Mouse (Mus musculus): ENCODE results near the gene Ugt1a8. TPM values are rescaled to one million over a fixed set of nuclear protein-coding genes. Genes with fewer than 3 reads are reported as not detected.

Gene Ugt1a8
- total RNA-seq (2023) = not detected

DNA sequence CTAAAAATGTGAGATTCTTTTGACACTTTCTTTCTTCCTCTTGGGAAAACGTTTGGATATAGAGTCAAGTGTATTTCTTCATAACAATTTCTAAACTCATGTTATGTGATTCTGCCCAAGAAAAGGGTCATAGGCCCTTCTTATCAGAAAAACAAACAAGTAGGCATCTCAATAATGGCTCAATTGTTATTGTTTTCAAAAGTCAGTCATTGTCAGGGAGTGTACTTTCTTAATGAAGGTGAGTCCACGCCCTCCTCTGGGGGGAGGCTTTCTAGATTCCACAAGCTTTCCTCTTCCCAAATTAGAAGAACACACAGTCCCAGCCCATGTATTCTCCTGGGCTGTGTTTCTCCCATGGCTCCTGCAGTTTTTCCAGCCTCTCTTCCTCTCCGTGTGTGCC, at the start of gene Ugt1a8:
Gene Ugt1a8 (plus strand): TSS at position 301 of the 400 bp plus-strand sequence.

DNA sequence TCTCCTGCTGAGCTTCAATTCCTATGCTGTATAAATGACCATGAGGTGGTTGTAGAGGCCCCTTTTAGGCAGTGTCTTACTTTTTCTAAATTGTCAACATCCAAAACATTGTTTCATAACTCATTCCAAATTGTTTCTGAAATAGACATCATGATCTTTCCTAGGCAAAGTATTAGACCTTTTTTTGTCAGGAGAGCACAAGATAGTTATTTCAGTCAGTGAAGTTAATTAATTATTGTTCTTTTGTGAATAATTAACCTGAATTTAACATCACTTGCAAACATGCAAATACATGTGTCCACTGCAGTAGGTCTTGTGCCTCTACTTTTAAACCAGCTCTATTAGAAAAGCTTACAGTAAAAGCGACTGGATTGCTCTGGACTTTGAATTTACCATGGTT, 32.5 kb upstream of the Ugt1a8 start, which contains the start of gene Ugt1a10:
Gene Ugt1a10 (plus strand): TSS at position 301 of the 400 bp plus-strand sequence.

DNA sequence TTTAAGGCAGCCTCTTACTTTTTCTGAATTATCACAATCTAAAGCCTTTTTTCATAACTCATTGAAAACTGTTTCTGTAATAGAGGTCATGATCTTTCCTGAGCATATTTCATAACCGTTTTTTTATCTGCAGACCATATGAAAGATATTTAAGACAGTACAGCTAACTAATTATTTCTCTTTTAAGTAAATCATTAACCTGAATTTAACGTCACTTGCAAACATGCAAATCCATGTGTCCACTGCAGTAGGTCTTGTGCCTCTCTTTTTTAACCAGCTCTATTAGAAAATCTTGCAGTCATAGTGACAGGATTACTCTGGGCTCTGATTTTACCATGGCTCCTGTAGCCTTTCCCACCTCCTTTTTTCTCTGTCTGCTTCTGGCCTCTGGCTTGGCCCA, 17.1 kb upstream of the Ugt1a8 start, which contains the start of gene Ugt1a9:
Gene Ugt1a9 (plus strand): TSS at position 306 of the 400 bp plus-strand sequence.

DNA sequence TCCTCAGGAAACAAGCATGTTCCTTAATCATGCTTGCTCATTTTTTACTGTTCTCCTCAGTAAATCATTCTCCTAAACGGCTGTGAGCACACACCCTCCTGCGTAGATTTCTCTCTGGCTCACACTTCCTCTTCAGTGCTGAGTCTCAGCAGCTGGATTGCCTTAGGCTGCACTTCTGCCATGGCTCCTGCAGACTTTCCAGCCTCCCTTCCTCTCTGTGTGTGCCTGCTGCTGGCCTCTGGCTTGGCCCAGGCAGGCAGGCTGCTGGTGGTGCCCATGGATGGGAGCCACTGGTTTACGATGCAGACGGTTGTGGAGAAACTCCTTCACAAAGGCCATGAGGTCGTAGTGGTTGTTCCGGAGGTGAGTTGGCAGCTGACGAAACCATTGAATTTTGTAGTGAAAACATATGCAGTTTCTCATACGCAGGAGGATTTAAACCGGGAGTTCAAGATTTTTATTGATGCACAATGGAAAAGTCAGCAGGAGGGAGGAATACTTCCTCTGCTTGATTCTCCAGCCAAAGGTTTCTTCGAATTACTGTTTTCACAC, 7.4 kb downstream of the Ugt1a8 start, which contains the start of gene Ugt1a7c:
Gene Ugt1a7c (plus strand): TSS at position 122 of the 552 bp plus-strand sequence.

DNA sequence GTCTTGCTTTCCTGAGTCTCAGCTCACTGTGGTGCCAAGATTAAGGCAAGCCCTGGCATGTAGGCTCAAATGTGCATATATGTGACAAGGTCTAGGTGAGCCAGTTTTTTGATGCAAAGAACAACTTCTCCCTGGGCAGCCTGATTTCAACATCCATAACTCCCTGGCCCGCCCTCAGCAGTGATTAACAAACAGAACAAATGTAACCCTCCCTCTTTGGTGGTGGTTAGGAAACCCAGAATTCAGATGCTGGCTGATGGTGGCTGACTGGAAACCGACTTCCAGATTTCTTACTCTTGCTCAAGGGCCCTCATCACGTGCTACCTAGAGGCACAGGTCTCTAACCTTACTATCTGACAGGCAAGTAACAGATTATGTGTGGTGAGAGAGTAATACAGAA, 15.4 kb downstream of the Ugt1a8 start, which contains the start of gene Ugt1a6b:
Gene Ugt1a6b (plus strand): TSS at position 234 of the 400 bp plus-strand sequence.

DNA sequence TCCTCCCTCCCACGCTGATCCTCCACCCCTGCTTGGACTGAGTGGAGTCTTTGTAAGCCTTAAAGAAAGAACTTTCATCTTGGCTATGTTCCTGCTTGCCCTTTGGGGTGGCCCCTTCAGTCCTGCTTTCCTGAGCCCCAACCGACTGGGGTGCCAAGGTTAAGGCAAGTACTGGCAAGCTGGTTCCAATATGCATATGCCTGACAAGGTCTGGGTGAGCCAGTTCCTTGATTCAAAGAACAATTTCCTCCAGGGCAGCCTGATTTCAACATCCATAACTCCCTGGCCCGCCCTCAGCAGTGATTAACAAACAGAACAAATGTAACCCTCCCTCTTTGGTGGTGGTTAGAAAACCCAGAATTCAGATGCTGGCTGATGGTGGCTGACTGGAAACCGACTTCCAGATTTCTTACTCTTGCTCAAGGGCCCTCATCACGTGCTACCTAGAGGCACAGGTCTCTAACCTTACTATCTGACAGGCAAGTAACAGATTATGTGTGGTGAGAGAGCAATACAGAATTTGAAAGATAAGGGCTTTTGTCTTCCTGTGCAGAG, 46.9 kb downstream of the Ugt1a8 start, which contains the start of gene Ugt1a6a:
Gene Ugt1a6a (plus strand): TSS at position 353 of the 555 bp plus-strand sequence.

DNA sequence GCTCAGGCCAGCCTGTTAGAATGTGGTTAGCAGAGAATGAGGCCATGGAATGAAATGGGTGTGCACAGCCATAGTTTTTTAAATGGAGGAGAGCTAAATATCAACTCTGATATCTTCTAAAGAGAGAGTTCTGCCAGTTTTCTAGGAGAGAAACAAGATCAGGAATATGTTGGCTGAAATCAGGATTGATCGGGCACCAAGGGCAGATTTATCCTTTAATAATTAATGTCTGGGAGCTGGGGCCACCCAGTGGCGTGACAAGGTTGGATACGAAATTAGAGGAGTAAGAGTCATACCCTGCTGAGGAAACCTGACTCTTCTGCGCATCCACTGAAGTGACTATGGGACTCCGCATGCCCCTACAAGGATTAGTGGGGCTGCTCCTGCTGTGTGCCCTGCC, 78.1 kb downstream of the Ugt1a8 start, which contains the start of gene Ugt1a5:
Gene Ugt1a5 (plus strand): TSS at position 302 of the 400 bp plus-strand sequence.

GRCm38 (mm10) chr1:88200456-88200855, 112.8 kb downstream of the Ugt1a8 start, which contains the start of gene Ugt1a2:
Gene Ugt1a2, plus strand, starts transcription at chr1:88200601.

DNA sequence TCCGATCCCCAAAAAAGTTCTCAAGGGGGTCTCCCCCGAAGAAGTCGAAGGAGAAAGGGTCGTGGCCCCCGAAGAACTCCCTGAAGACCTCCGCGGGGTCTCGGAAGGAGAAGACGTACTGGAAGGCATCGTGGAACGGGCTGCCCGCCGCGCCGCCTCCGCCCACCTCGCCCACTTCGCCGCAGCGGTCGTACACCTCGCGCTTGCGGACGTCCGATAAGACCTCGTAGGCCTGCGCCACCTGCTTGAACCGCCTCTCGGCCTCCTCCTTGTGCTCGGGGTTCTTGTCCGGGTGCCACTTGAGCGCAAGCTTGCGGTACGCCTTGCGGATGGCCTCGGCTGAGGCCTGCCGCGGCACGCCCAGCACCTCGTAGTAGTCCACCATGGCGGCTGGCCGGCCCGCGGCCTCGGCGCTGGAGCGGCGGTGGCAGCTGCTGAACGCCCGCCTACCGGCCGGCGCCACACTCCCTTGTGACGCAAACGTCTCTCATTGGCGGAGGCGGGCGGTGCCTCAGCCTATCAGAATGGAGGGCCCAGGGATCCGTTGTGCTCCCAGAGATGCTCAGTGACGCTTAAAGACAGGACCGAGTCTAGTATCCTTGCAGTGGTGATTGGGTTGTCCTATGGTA, 117.8 kb downstream of the Ugt1a8 start, which contains the start of gene Dnajb3:
Gene Dnajb3 (minus strand): TSS at position 489 of the 629 bp plus-strand sequence.

DNA sequence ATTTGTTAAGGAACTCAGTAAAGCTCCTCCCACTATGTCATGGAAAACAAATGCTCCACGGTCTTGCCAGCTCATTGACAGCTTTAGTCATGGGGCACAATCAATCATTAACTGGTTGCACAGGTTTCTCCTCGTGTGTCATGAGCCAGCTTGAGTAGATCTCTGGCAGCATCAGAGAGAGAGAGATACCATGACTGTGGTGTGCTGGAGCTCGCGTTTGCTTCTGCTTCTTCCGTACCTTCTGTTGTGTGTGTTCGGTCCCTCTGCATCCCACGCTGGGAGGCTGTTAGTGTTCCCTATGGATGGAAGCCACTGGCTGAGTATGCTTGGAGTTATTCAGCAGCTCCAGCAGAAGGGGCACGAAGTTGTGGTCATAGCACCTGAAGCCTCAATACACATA, 124.2 kb downstream of the Ugt1a8 start, which contains the start of gene Ugt1a1:
Gene Ugt1a1 (plus strand): TSS at position 148 of the 400 bp plus-strand sequence.

DNA sequence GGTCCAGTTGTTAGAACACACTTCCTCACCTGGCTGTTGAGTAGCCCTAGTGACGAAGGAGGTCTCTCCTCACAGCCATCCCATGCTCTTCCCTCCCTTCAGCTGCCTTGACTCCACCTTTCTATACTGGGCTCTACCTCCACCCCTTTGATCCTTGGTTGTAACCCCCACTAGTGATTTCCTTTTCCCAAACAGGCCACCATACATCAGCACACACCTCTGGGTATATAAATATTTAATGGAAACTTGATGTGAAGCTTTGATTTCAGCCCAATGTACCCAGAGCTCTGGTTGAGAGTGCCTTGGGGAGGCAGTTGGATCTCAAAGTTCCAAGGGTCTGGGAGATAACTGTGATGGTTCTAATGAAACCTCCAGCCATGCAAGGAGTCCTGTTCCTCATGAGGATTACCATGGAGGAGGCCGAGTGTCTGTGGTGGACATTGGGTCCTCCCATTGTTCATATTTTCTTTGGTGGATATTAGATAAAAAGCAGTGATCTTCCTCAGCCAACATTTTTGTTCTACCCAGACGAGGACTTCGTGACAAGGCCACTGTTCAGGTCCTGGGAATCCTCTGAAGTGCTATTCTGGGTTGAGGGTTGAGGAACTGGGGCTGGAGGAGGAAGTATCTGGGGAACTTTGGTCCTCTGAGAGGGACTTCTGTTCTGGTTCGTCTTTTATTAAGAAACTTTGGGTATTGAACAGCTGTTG, 139.2 kb downstream of the Ugt1a8 start, which contains the start of gene Mroh2a:
Gene Mroh2a (plus strand): TSS at position 317 of the 710 bp plus-strand sequence.

Other genes with a start within 250 kb of the Ugt1a8 start
- 100 to 1,000 TPM; 413 to 500 TPM for gene Dgkd, start 234.5 kb upstream of the Ugt1a8 start, total RNA-seq (2023)
- 10 to 100 TPM; 23.5 to 26.5 TPM for gene Usp40, start 79.3 kb upstream of the Ugt1a8 start, total RNA-seq (2023)
- gene Ugt1a10, start 32.4 kb upstream of the Ugt1a8 start, total RNA-seq (2023) = not detected
- not detected for gene Ugt1a9, start 17.0 kb upstream of the Ugt1a8 start, total RNA-seq (2023)
- gene Ugt1a7c, start 7.2 kb downstream of the Ugt1a8 start, total RNA-seq (2023) = under 1 TPM in 1 of 2 experiments, not detected in 1; 0.17 TPM
- gene Ugt1a6b, start 15.4 kb downstream of the Ugt1a8 start, total RNA-seq (2023) = not detected
- gene Ugt1a6a, start 47.0 kb downstream of the Ugt1a8 start, total RNA-seq (2023) = not detected
- not detected for gene Ugt1a5, start 78.2 kb downstream of the Ugt1a8 start, total RNA-seq (2023)
- not detected for gene Ugt1a2, start 112.8 kb downstream of the Ugt1a8 start, total RNA-seq (2023)
- under 1 TPM; 0.87 to 0.92 TPM for gene Dnajb3, start 118.0 kb downstream of the Ugt1a8 start, total RNA-seq (2023)
- not detected for gene Ugt1a1, start 124.1 kb downstream of the Ugt1a8 start, total RNA-seq (2023)
- gene Mroh2a, start 139.2 kb downstream of the Ugt1a8 start, total RNA-seq (2023) = 1 to 10 TPM in 1 of 2 experiments, under 1 TPM in 1; 0.12 to 1.1 TPM
- 10 to 100 TPM; 83.9 to 96.7 TPM for gene Hjurp, start 189.8 kb downstream of the Ugt1a8 start, total RNA-seq (2023)
- gene Trpm8, start 189.8 kb downstream of the Ugt1a8 start, total RNA-seq (2023) = not detected

Measured in B cell, adult 67 days (primary cell).